Mouse (Mus musculus) hindbrain, postnatal 0 days (tissue): ENCODE measurements at regions not wholly inside any gene's neighbourhood (a gene's known extent, or its start where the extent isn't known, plus 50 kb on each side); places are given as distances from the start of the nearest gene placed in this dataset.

Experiments used
- ATAC-seq: fragments of 200-750 bp; cut with Nextera tagmentation; 2 replicates; pipeline ENCODE4 v1.8.0; 2017; ENCODE audit warnings: mild to moderate bottlenecking, moderate TSS enrichment, moderate library complexity
- DNase-seq: peaks from one replicate; pipeline ENCODE4 v3.0.0-alpha.2; 2015; ENCODE audit warnings: low spot score
- H3K27ac ChIP-seq: fragments of 300-500 bp; sonication (generic); 2 replicates; pipeline ENCODE4 v1.5.1; 2014; ENCODE audit warnings: mild to moderate bottlenecking
- H3K27me3 ChIP-seq: fragments of 300-500 bp; sonication (generic); 2 replicates; pipeline ENCODE4 v1.6.1; 2014; ENCODE audit warnings: low read length, mixed read lengths; ENCODE audit not compliant: insufficient read depth
- H3K36me3 ChIP-seq: fragments of 300-500 bp; sonication (generic); 2 replicates; pipeline ENCODE4 v1.6.1; 2014; ENCODE audit warnings: low read length, mixed read lengths; ENCODE audit not compliant: insufficient read depth
- H3K4me1 ChIP-seq: fragments of 300-500 bp; sonication (generic); 2 replicates; pipeline ENCODE4 v1.6.1; 2014; ENCODE audit warnings: antibody characterized with exemption, low read length, mixed read lengths; ENCODE audit not compliant: insufficient read depth
- H3K4me2 ChIP-seq: fragments of 300-500 bp; sonication (generic); 2 replicates; pipeline ENCODE4 v1.6.1; 2014; ENCODE audit warnings: low read depth, mild to moderate bottlenecking, low read length, moderate library complexity, mixed read lengths
- H3K4me3 ChIP-seq: fragments of 300-500 bp; sonication (generic); 2 replicates; pipeline ENCODE4 v1.5.1; 2014; ENCODE audit warnings: low read length
- H3K9ac ChIP-seq: fragments of 300-500 bp; sonication (generic); replicated peaks from 2 replicates; pipeline ENCODE4 v1.6.1; 2014; ENCODE audit warnings: mild to moderate bottlenecking, low read length, moderate library complexity, mixed read lengths
- H3K9me3 ChIP-seq: fragments of 300-500 bp; sonication (generic); 2 replicates; pipeline ENCODE4 v1.6.1; 2016; ENCODE audit warnings: low read length, mixed read lengths
- CTCF ChIP-seq: IDR thresholded peaks from 2 replicates; pipeline ENCODE4 v1.5.1; 2016; ENCODE audit warnings: antibody characterized with exemption, control low read depth, low read depth
- WGBS: fragments of 180-500 bp; shearing (Covaris S2); extraction: QIAGEN DNeasy Blood & Tissue Kit; methylation state at CpG from one replicate; pipeline ENCODE4 v1.1.7; 2014; 5-methylcytosine and 5-hydroxymethylcytosine counted together

GRCm38 (mm10) chr10:21446641-21447040, 69.5 kb downstream of the Aldh8a1 start:
- H3K4me2 ChIP-seq, result no peak overlapping the region
- no peak overlapping the region for H3K9ac ChIP-seq
- H3K27ac ChIP-seq, result no peak overlapping the region
- H3K9me3 ChIP-seq, result no peaks in the 10 kb centered on the region
- ATAC-seq, result no peak
- whole genome bisulfite sequencing, result 83% methylated on average over 12 of the region's 12 CpGs
- H3K36me3 ChIP-seq, result no peaks in the 10 kb centered on the region
- no peaks in the 10 kb centered on the region for H3K4me1 ChIP-seq
- DNase-seq, result no peak
- no peak overlapping the region for H3K4me3 ChIP-seq
- no peak for TF ChIP-seq CTCF
- no peaks in the 10 kb centered on the region for H3K27me3 ChIP-seq

- no peak overlapping the region for H3K4me2 ChIP-seq
- H3K9me3 ChIP-seq, result no peaks in the 10 kb centered on the region
- 88% methylated on average over 3 of the region's 3 CpGs for WGBS
- H3K4me3 ChIP-seq, result no peak overlapping the region
- TF ChIP-seq CTCF, result no peak
- no peak overlapping the region for H3K9ac ChIP-seq
- H3K36me3 ChIP-seq, result no peaks in the 10 kb centered on the region
- no peak overlapping the region for H3K27ac ChIP-seq
- ATAC-seq, result no peak
- DNase-seq, result no peak
- no peaks in the 10 kb centered on the region for H3K27me3 ChIP-seq
- H3K4me1 ChIP-seq, result no peaks in the 10 kb centered on the region
Observed at GRCm38 (mm10) chr10:21448132-21448531, 71.0 kb downstream of the Aldh8a1 start.

DNA sequence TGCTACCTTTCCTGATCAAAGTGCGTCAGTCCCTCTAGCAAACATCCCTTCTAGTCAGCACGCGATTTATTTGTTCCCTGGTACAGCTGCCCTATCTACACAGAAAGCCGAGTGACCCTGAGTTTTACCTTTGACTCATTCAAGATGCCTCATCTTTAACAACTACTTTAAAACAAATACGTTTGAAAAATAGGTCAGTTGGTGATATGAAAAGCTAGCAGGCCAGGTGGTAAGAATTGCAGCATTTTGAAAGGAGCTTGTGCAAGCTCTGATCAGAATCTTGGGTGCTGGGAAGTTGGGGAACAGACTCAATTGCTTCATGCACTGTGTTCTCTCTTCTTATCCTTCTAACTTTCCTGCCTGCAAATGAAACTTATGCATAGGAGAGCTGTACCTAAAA, 71.9 kb downstream of the Aldh8a1 start:
- ATAC-seq, result no peak
- no peaks in the 10 kb centered on the region for H3K27me3 ChIP-seq
- no peaks in the 10 kb centered on the region for H3K36me3 ChIP-seq
- H3K4me3 ChIP-seq, result no peak overlapping the region
- H3K4me2 ChIP-seq, result no peak overlapping the region
- no peaks in the 10 kb centered on the region for H3K9me3 ChIP-seq
- DNase-seq, result no peak
- H3K27ac ChIP-seq, result no peak overlapping the region
- WGBS, result 88% methylated on average over 5 of the region's 5 CpGs
- TF ChIP-seq CTCF, result no peak
- no peaks in the 10 kb centered on the region for H3K4me1 ChIP-seq
- H3K9ac ChIP-seq, result no peak overlapping the region

DNA sequence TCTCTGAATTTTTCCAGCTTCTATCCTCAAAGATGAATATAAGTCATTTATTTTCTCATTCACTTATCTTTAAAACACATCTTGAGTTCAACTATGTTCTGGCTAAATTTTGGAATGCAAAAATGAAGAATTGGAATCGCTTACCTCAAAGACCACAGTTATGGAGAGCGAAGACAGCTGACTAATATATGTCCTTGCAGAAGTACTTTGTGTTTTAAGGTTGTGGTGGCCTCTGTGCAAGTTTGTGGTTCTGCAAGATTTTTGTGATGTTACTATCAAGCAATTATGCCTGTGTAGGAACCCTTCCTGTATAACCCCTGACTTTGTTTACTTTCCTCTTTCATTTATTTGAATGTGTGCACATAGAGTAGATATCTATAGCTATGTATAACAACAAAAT, 75.5 kb downstream of the Aldh8a1 start:
- H3K27me3 ChIP-seq, result no peaks in the 10 kb centered on the region
- no peaks in the 10 kb centered on the region for H3K36me3 ChIP-seq
- WGBS, result 97% methylated on average over 2 of the region's 2 CpGs
- no peak overlapping the region for H3K27ac ChIP-seq
- no peaks in the 10 kb centered on the region for H3K4me1 ChIP-seq
- ATAC-seq (no peak), DNase-seq (no peak)
- H3K9ac ChIP-seq, result no peak overlapping the region
- no peak overlapping the region for H3K4me2 ChIP-seq
- H3K9me3 ChIP-seq, result no peaks in the 10 kb centered on the region
- no peak overlapping the region for H3K4me3 ChIP-seq
- TF ChIP-seq CTCF, result no peak

GRCm38 (mm10) chr10:21453527-21453926, 76.4 kb downstream of the Aldh8a1 start:
- no peak for TF ChIP-seq CTCF
- no peak overlapping the region for H3K9ac ChIP-seq
- ATAC-seq, result no peak
- no peak for DNase-seq
- no peak overlapping the region for H3K4me3 ChIP-seq
- H3K27me3 ChIP-seq, result no peaks in the 10 kb centered on the region
- no peaks in the 10 kb centered on the region for H3K4me1 ChIP-seq
- H3K36me3 ChIP-seq, result no peaks in the 10 kb centered on the region
- H3K4me2 ChIP-seq, result no peak overlapping the region
- H3K27ac ChIP-seq, result no peak overlapping the region
- WGBS, result 89% methylated on average over 3 of the region's 3 CpGs
- no peaks in the 10 kb centered on the region for H3K9me3 ChIP-seq

GRCm38 (mm10) chr10:21454153-21454552, 77.1 kb downstream of the Aldh8a1 start:
- no peak for TF ChIP-seq CTCF
- Histone ChIP-seq H3K27ac (no peak overlapping the region), H3K9ac (no peak overlapping the region), H3K27me3 (no peaks in the 10 kb centered on the region), H3K4me3 (no peak overlapping the region), H3K36me3 (no peaks in the 10 kb centered on the region), H3K4me1 (no peaks in the 10 kb centered on the region), H3K9me3 (no peaks in the 10 kb centered on the region), H3K4me2 (no peak overlapping the region)
- 87% methylated on average over 5 of the region's 5 CpGs for WGBS
- DNase-seq, result no peak
- ATAC-seq, result no peak

GRCm38 (mm10) chr10:21454757-21455156, 77.7 kb downstream of the Aldh8a1 start:
- no peaks in the 10 kb centered on the region for H3K9me3 ChIP-seq
- no peaks in the 10 kb centered on the region for H3K4me1 ChIP-seq
- no peak for TF ChIP-seq CTCF
- no peak overlapping the region for H3K4me3 ChIP-seq
- no peak overlapping the region for H3K27ac ChIP-seq
- no peaks in the 10 kb centered on the region for H3K27me3 ChIP-seq
- 0 out of 2 replicates have a peak, but pooled peaks have one; percentile 38 for ATAC-seq
- no peak for DNase-seq
- H3K4me2 ChIP-seq, result no peak overlapping the region
- no peak overlapping the region for H3K9ac ChIP-seq
- WGBS, result 86% methylated on average over 16 of the region's 16 CpGs
- no peaks in the 10 kb centered on the region for H3K36me3 ChIP-seq
